Mouse (Mus musculus) ES-Bruce4 (cell line): ENCODE measurements around the gene Foxi3. TPM values are rescaled to one million over a fixed set of nuclear protein-coding genes. Genes with fewer than 3 reads are reported as not detected.
A peak's percentile ranks its signal among the peaks of the same experiment; 100 is the strongest.

ENCODE experiments used
- H3K27ac ChIP-seq: 2 replicates; pipeline ENCODE4 v1.5.1; 2012; ENCODE audit warnings: low read length, inconsistent platforms; ENCODE audit not compliant: insufficient read depth
- H3K27me3 ChIP-seq: 2 replicates; pipeline ENCODE4 v1.6.1; 2012; ENCODE audit warnings: mild to moderate bottlenecking, low read length, inconsistent platforms; ENCODE audit not compliant: control insufficient read depth, poor library complexity, insufficient read depth, severe bottlenecking
- H3K36me3 ChIP-seq: 2 replicates; pipeline ENCODE4 v1.6.1; 2012; ENCODE audit warnings: inconsistent platforms, mild to moderate bottlenecking, low read length, moderate library complexity; ENCODE audit not compliant: control insufficient read depth, poor library complexity, insufficient read depth, severe bottlenecking
- H3K4me1 ChIP-seq: one replicate; pipeline ENCODE4 v1.8.1; 2011; ENCODE audit warnings: low read length; ENCODE audit not compliant: control insufficient read depth, insufficient read depth
- H3K4me3 ChIP-seq: 2 replicates; pipeline ENCODE4 v1.5.1; 2011; ENCODE audit warnings: low read depth, mild to moderate bottlenecking, low read length
- H3K9ac ChIP-seq: 2 replicates; pipeline ENCODE4 v1.6.1; 2012; ENCODE audit warnings: low read depth, mild to moderate bottlenecking, inconsistent platforms; ENCODE audit not compliant: poor library complexity, severe bottlenecking
- H3K9me3 ChIP-seq: replicated peaks from 2 replicates; pipeline ENCODE4 v1.6.1; 2012; ENCODE audit warnings: mild to moderate bottlenecking, low read length, inconsistent platforms; ENCODE audit not compliant: control insufficient read depth, poor library complexity, insufficient read depth, severe bottlenecking
- CTCF ChIP-seq: IDR thresholded peaks from one replicate; pipeline ENCODE4 v1.8.1; 2011; ENCODE audit warnings: low read depth, low read length
- EP300 ChIP-seq: IDR thresholded peaks from 2 replicates; pipeline ENCODE4 v1.6.1; 2011; ENCODE audit warnings: low read depth, low read length; ENCODE audit not compliant: insufficient read depth
- POLR2A ChIP-seq: IDR thresholded peaks from one replicate; pipeline ENCODE4 v1.8.1; 2011; ENCODE audit warnings: low read length; ENCODE audit not compliant: insufficient read depth
- polyA plus RNA-seq: library from polyadenylated mRNA; stranded (reverse); fragments of >200 nt; gene quantifications from 2 replicates; pipeline ENCODE4 v1.2.4, GENCODE M21; 2011; ENCODE audit warnings: low read depth; ENCODE audit not compliant: missing spikeins, insufficient read depth, insufficient read length

The Foxi3 gene
- polyA plus RNA-seq, 1 experiment = 6.3 TPM

DNA sequence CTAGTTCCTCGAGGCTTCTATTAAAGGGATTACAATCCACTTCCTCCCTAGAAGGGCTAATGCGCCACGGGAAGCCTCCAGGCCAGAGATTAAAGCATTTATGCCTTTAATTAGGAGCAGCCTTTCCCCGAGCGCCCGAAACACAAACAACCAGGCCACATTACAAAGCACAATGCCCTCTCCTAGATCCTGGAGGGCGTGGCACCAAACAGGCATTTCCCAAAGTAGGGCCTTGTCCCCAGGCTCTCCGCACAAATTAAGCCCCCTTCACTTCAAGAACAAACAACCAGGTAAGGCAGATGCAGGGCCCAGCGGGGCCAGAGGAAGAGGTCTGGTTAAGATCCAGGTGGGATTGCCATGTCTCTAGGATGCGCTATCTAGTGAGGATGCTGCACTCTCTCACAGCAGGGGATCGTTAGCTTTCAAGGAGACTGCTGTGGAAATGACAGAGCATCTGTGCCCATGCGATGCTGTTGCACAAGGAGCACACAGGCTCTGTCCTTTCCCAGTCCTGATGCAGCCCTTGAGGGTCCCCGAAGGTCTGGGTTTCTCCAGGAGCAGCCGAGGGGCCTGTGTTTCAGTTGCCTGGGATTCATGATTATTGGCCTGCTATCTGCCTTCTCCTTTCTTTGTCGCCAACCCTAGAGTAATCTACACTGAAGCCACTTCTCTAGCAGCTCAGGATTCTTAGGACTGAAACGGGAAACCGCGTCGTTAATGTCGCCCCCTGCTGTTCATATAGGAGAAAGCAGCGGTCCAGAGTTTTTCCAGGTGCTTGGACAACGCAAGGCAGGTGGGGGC, 34.9 kb upstream of the Foxi3 start:
- Histone ChIP-seq H3K9ac (no peak overlapping the region), H3K9me3 (no peaks in the 10 kb centered on the region), H3K4me3 (peak overlapping the region; percentile 11), H3K4me1 (no peaks in the 10 kb centered on the region), H3K27ac (no peak overlapping the region), H3K27me3 (no peaks in the 10 kb centered on the region; the same call in 1 of the 2 replicates), H3K36me3 (no peaks in the 10 kb centered on the region)
- TF ChIP-seq POLR2A (no peak), CTCF (peak; percentile 67)

DNA sequence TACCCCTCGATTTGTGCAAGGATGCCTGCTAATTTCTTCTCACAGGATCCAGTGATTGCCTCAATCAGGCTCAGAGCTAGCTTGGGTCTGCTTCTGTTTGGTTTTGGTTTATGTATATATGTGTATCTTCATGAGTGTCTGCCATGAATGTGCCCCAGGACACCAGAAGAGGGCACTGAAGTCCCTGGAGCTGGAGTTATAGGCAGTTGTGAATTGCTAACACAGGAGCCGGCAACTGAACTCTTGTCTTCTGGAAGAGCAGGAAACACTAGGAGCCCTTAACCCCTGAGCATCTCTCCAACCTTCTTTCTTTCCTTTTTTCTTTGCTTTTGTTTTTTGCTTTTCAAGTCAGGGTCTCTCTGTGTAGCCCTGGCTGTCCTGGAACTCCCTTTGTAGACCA, 24.5 kb upstream of the Foxi3 start:
- Histone ChIP-seq H3K9me3 (no peaks in the 10 kb centered on the region), H3K27me3 (no peaks in the 10 kb centered on the region), H3K27ac (no peak overlapping the region), H3K9ac (no peak overlapping the region), H3K4me1 (no peaks in the 10 kb centered on the region), H3K4me3 (no peak overlapping the region), H3K36me3 (no peaks in the 10 kb centered on the region)
- no peak for TF ChIP-seq POLR2A
- TF ChIP-seq CTCF = peak; percentile 24

- peaks cover 18% of the 10 kb centered on the region for H3K27me3 ChIP-seq
- no peaks in the 10 kb centered on the region for H3K9me3 ChIP-seq
- H3K9ac ChIP-seq = no peak overlapping the region
- TF ChIP-seq POLR2A = no peak
- TF ChIP-seq EP300 = no peak
- no peak for TF ChIP-seq CTCF
- no peaks in the 10 kb centered on the region for H3K36me3 ChIP-seq
- H3K4me1 ChIP-seq = no peaks in the 10 kb centered on the region
- H3K27ac ChIP-seq = no peak overlapping the region
- H3K4me3 ChIP-seq = no peak overlapping the region
Observed at GRCm38 (mm10) chr6:70953274-70953673, 3.1 kb upstream of the Foxi3 start.

DNA sequence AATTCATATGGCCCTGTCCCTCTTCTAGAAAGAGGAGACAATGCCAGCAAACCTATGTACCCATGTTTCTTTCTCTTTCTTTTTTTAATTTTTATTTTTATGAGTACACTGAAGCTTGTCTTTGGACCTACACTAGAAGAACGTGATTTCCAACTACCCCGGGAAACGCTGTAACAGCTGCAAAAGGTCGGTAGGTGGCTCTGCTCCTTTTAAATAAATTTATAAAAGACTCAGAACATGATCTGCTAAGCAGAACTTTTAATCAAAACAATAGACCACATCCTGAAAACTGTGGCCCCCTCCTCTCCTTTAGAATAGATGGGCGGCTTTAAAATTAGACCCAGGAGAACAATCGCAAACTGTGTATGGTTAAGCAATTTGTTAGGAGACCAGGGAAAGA, 2.3 kb upstream of the Foxi3 start:
- H3K27ac ChIP-seq = no peak overlapping the region
- no peaks in the 10 kb centered on the region for H3K4me1 ChIP-seq
- no peak overlapping the region for H3K9ac ChIP-seq
- TF ChIP-seq POLR2A (no peak), EP300 (no peak), CTCF (no peak)
- no peaks in the 10 kb centered on the region for H3K36me3 ChIP-seq
- peaks cover 16% of the 10 kb centered on the region for H3K27me3 ChIP-seq
- no peak overlapping the region for H3K4me3 ChIP-seq
- no peaks in the 10 kb centered on the region for H3K9me3 ChIP-seq

DNA sequence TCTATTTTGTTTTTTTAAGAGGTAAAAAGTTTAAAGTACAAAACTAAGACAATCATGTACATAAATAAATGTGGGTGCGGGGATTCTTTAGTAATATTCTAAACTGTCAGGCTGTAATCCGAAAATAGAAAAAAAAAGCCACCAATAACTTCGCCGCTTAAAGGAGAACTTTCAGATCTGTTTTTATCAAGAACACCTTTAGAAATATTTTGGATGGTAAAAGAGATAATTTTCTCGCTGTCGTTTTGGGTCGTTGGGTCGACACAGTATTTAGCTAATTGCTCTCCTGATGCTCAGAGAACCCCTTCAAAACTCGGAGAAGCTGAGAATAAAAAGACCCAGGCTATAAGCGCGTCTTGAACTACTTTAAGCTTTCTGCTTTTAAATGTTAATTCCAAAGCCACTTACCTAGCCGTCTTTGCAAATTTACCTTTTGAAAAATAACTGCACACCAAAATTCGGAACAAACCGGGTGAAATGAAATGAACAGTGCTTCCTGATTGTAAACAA, 985 bp upstream of the Foxi3 start:
- H3K27me3 ChIP-seq = peaks cover 16% of the 10 kb centered on the region
- H3K9ac ChIP-seq = no peak overlapping the region
- TF ChIP-seq EP300 (no peak), CTCF (no peak), POLR2A (no peak)
- no peak overlapping the region for H3K27ac ChIP-seq
- no peaks in the 10 kb centered on the region for H3K36me3 ChIP-seq
- no peaks in the 10 kb centered on the region for H3K9me3 ChIP-seq
- H3K4me1 ChIP-seq = no peaks in the 10 kb centered on the region
- no peak overlapping the region for H3K4me3 ChIP-seq

DNA sequence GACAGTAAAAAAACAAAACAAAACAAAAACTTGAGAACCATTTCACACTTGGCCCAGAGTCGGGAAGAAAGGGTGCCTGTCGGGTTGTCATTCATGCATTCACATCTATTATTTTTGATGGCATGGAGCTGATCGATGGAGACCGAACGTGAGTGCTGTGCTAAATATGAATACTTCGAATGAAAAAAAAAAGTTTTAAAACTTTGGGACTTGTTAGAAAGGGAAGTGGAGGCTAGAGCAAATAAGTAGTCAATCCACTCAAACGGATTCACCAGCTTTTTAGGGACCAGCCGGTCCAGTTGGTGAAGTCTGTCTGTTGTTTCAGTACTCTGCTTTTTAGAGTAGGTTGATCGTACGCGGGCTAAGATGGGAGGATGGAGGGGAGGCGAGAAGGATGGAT, 490 bp upstream of the Foxi3 start:
- no peak overlapping the region for H3K27ac ChIP-seq
- H3K36me3 ChIP-seq = no peaks in the 10 kb centered on the region
- TF ChIP-seq POLR2A = no peak
- no peak for TF ChIP-seq CTCF
- TF ChIP-seq EP300 = no peak
- peak overlapping the region; percentile 56 for H3K4me3 ChIP-seq
- H3K27me3 ChIP-seq = peaks cover 16% of the 10 kb centered on the region
- no peaks in the 10 kb centered on the region for H3K9me3 ChIP-seq
- no peaks in the 10 kb centered on the region for H3K4me1 ChIP-seq
- no peak overlapping the region for H3K9ac ChIP-seq
